Mouse (Mus musculus) CH12F3 (cell line): ENCODE data around the gene Abr.

Experiments
- in situ Hi-C: fragments of 300-500 bp; cut with MboI; formaldehyde crosslinking; loops from 2 replicates; pipeline ENCODE4 v1.14.3; 2020; ENCODE audit warnings: low sequenced_read_pairs

Gene Abr

DNA sequence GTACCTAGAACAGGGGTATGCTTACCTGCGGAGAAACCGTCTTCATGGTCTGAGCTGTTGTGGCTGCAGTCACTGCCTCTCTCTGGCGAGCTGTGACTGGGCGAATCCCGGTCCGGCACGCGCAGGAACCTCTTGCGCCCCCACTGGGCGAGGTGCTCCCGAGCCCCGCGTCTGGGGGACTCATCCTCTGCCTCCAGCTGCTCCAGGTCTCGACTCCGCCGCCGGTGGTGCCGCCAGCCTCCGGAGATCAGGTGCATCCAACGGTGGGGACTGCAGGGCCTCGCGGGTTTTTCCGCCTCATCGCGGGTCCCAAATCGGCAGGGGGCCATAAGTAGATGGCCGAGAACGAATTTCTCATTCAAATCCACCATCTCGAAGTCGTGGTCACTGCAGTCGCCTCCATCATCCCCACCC, at the start of gene Abr:
Gene Abr (minus strand): TSS at position 163 of the 414 bp plus-strand sequence.
- in situ Hi-C loops: no loop called here

- in situ Hi-C loops: no loop called here
Measured at GRCm38 (mm10) chr11:76667807-76668206, 45.7 kb upstream of the Abr start.

DNA sequence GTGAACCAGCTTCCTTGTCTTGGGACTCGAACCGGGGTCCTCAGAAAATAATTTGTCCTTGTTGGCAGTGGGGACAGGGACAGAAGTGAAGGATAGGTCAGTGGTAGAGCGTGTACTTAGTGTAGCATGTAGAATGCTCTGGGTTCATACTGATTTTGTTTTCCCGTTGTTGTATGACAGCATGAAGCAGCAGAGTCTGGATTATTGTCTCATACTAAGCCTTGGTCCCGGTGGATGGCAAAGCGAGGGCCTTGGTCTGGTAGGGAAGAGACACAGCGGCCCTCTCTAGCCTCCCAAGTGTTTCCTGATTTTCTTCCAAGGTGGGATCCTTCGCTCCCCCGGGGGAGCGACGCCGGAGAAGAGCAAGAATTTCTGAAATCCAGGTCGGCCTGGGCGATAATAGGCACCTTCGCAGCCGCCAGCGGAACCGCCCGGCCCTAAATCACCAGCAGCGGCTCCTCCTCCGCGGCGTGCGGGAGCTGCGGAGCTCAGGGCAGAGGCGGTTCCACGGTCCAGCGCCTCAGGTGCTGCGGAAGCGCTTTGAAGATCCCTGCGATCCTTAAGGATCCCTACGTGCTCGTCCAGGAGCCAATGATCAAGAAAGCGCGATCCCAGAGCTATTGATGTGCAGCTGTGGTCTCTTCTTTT, 44.0 kb upstream of the Abr start:
- in situ Hi-C loops: no loop called here

GRCm38 (mm10) chr11:76661790-76662468, 39.8 kb upstream of the Abr start:
- in situ Hi-C loops: no loop called here

DNA sequence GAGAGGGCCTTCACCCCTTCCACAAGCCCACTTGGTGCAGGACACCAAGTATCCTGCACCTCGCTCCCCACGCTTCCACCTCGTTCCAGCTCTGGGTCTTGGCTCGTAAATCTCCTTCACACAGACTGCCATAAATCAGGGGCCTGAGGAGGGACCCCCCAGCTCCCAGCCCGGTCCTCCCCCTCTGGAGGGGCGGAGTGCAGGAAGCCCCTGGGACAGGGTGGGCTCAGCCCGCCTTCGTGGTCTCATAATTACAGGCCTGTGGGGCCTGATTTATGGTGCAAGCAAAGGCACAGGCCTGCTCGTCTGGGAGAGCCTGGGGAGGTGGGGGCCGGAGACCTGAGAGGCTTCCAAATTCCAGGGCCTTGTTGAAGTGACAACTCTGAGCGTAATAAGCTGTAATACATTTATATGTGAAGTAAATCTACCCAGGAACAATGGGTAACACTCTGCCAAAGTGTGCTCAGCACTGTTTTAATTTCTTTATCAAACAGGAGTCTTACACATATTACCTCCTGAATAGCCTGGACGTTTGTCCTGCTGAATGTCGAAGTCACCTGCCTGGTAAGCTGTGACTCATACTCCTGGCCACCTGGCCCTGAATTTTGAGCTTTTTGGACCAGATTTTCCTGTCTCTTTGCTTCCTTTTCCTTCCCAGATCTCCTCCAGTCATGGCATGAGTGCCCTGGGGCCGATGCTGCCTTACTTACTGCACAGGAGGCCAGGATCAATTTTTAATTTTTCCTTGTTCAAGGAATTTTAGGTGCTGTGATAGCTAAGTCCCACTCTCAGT, 37.2 kb upstream of the Abr start:
- in situ Hi-C loops: no loop called here

- in situ Hi-C loops: no loop called here
Measured at GRCm38 (mm10) chr11:76657450-76657970, 35.4 kb upstream of the Abr start.

DNA sequence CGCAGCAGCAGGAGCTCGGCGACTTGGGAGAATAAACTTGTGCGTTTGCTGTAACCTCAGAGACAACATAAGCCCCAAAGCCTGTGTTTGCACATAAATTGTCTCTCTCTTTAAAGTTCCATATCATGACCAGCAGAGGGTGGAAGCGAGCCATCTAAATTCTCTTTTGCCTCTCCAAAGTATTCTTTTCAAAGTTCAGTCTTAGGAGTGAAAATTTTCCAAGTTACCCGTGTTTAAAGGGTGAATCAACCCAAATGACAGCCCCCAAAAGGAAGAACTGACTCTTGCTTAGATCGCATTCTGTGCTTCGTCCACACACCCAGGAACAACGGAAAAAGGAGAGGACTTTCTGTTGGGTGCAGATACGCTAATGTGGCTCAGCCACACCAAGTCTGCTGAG, 33.0 kb upstream of the Abr start:
- in situ Hi-C loops: no loop called here

GRCm38 (mm10) chr11:76652838-76653334, 30.8 kb upstream of the Abr start:
- in situ Hi-C loops: no loop called here

GRCm38 (mm10) chr11:76650862-76651560, 28.9 kb upstream of the Abr start:
- in situ Hi-C loops: no loop called here

DNA sequence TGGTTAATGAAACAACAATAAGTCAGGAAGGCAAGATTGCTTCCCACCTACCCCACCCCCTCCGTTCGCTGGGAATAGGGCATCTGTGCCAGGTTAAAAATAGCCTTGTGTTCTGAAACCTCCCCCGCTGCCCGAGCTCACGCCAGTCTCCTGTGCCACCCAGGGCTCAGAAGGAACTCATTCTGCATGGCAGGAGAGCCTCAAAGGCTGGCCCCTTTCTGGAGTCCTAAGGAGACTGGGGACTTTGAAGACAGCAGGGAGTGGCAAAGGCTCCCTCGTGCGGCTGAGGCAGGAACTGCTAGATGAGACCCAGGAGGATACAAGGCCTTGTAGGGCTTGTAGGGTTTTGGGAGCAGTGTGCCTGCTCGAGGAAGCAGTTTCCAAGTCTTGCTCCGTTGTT, 25.4 kb upstream of the Abr start:
- in situ Hi-C loops: no loop called here

GRCm38 (mm10) chr11:76647062-76647461, 24.9 kb upstream of the Abr start:
- in situ Hi-C loops: no loop called here

- in situ Hi-C loops: no loop called here
Measured at GRCm38 (mm10) chr11:76645955-76646354, 23.8 kb upstream of the Abr start.

DNA sequence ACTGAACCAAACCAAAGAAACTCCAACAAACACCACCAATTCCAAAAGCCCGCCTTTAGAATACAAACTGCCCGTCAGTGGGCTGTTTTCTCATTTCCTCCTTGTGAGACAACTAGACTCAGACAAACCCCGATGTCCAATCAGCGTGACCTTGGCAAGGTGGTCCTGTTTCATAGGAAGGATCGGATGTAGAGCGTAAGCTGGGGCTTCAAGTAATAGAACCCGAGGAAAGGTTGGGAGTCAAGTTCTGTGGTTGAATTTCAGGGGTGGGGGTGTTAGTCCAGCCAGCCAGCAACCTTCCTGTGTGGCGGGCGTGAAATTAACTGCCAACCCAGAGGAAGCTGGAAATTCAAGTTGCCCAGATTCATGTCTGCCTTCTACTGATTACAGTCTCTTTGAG, 22.9 kb upstream of the Abr start:
- in situ Hi-C loops: no loop called here

GRCm38 (mm10) chr11:76644257-76644656, 22.1 kb upstream of the Abr start:
- in situ Hi-C loops: loop anchor here (5.0 kb wide), 1 partner anchor 127 kb away; no protein-coding TSS in a partner anchor

- in situ Hi-C loops: loop anchor here (5.0 kb wide), 1 partner anchor 123 kb away; no protein-coding TSS in a partner anchor
Measured at GRCm38 (mm10) chr11:76640231-76640630, 18.1 kb upstream of the Abr start.

- in situ Hi-C loops: no loop called here
Measured at GRCm38 (mm10) chr11:76639269-76639985, 17.3 kb upstream of the Abr start.

GRCm38 (mm10) chr11:76630487-76630886, 8.4 kb upstream of the Abr start:
- in situ Hi-C loops: no loop called here

DNA sequence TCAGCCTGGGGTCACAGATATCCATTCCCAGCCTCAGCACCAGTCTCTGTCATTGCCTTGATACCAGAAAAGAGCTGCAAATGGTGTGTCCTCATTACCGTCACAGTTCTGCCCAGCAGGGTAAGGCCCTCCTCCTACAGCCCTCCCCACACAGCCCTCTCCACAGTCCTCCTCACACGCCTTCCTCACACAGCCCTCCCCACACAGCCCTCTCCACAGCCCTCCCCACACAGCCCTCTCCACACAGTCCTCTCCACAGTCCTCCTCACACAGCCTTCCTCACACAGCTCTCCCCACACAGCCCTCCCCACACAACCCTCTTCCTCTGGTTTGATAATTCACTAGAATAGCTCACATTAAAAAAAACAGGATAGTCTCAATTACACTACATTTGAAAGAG, 7.9 kb upstream of the Abr start:
- in situ Hi-C loops: no loop called here

DNA sequence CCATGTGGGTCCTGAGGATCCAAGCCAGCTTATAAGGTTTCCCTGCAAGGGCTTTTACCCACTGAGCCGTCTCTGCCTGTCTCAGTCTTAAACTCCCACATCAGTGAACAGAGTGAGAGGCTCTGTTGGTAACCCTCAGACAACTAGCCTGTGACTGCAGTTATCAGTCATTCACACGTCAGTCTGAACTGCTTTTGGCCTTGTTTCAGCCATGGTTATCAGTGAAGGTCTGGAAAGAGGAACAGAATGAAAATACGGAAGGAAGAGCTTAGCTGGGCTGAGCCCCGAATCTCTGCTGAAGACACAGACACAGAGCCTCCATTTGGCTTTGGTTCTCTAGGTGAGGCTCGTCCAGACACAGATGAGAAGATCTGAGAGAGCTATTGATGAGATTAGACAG, 6.5 kb upstream of the Abr start:
- in situ Hi-C loops: no loop called here

DNA sequence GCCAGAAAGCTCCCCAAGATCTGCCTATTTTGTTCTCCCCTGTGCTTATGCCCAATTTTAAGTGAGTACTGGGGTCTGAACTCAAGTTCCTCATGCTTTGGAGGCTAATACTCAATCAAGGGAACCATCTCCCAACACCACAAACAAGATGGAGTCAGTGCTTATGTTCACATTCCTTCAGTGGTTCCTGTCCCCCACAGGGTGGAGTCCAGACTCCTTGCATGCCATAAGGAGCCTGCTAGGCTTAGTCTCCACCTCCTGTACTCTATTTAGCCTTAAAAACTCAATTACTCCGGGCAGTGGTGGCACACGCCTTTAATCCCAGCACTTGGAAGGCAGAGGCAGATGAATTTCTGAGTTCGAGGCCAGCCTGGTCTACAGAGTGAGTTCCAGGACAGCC, 2.8 kb upstream of the Abr start:
- in situ Hi-C loops: no loop called here
